Mouse (Mus musculus) thymus, postnatal 0 days (tissue): Measurements from ENCODE around the gene Olfm2. TPM values are rescaled to one million over a fixed set of nuclear protein-coding genes. Genes with fewer than 3 reads are reported as not detected.
"Not testable (repeated sequence)": the region's sequence is repeated elsewhere in the genome, so short reads cannot be mapped to it uniquely, and the experiment has no call there.

ENCODE experiments used
- DNase-seq: peaks from one replicate; pipeline ENCODE4 v3.0.0-alpha.2; 2015; ENCODE audit warnings: low spot score
- polyA plus RNA-seq: library from polyadenylated mRNA; unstranded; fragments of >200 nt; fragmentation: Nextera tagmentation; extraction: Ambion mirVana; gene quantifications from 2 replicates; pipeline ENCODE4 v1.2.1, GENCODE M21; 2015

Gene Olfm2
- polyA plus RNA-seq, 1 experiment from 2014 or later = 0.52 TPM

- no peak for DNase-seq
Measured at GRCm38 (mm10) chr9:20697466-20697865, 48.7 kb downstream of the Olfm2 start.

GRCm38 (mm10) chr9:20696107-20696712 is 49.9 kb downstream of the Olfm2 start:
- no peak for DNase-seq

GRCm38 (mm10) chr9:20694721-20695235 is 51.4 kb downstream of the Olfm2 start:
- no peak for DNase-seq

- no peak for DNase-seq
Measured at GRCm38 (mm10) chr9:20692863-20693262, 53.3 kb downstream of the Olfm2 start.

GRCm38 (mm10) chr9:20690449-20690848 is 55.7 kb downstream of the Olfm2 start:
- not testable (repeated sequence) for DNase-seq

GRCm38 (mm10) chr9:20689913-20690312 is 56.2 kb downstream of the Olfm2 start:
- DNase-seq = no peak

- no peak for DNase-seq
Measured at GRCm38 (mm10) chr9:20689403-20689802, 56.7 kb downstream of the Olfm2 start.

GRCm38 (mm10) chr9:20685081-20685861 is 60.9 kb downstream of the Olfm2 start:
- no peak for DNase-seq

- DNase-seq = no peak
Measured at GRCm38 (mm10) chr9:20682389-20682722, 63.8 kb downstream of the Olfm2 start.

- no peak for DNase-seq
Measured at GRCm38 (mm10) chr9:20681546-20682388, 64.4 kb downstream of the Olfm2 start.

- DNase-seq = no peak
Measured at GRCm38 (mm10) chr9:20680378-20680958, 65.7 kb downstream of the Olfm2 start.

- no peak for DNase-seq
Measured at GRCm38 (mm10) chr9:20677892-20678291, 68.3 kb downstream of the Olfm2 start.

- DNase-seq = no peak
Measured at GRCm38 (mm10) chr9:20672047-20672446, 74.1 kb downstream of the Olfm2 start.

GRCm38 (mm10) chr9:20668065-20668464 is 78.1 kb downstream of the Olfm2 start:
- DNase-seq = no peak

- DNase-seq = peak; percentile 64
Measured at GRCm38 (mm10) chr9:20666510-20667034, 79.6 kb downstream of the Olfm2 start.

- no peak for DNase-seq
Measured at GRCm38 (mm10) chr9:20665925-20666324, 80.2 kb downstream of the Olfm2 start.

- no peak for DNase-seq
Measured at GRCm38 (mm10) chr9:20664982-20665637, 81.0 kb downstream of the Olfm2 start.

GRCm38 (mm10) chr9:20664366-20664765 is 81.8 kb downstream of the Olfm2 start:
- no peak for DNase-seq

GRCm38 (mm10) chr9:20663956-20664355 is 82.2 kb downstream of the Olfm2 start:
- no peak for DNase-seq

- no peak for DNase-seq
Measured at GRCm38 (mm10) chr9:20662874-20663273, 83.3 kb downstream of the Olfm2 start.

GRCm38 (mm10) chr9:20662325-20662724 is 83.8 kb downstream of the Olfm2 start:
- peak; percentile 66 for DNase-seq
